Mouse (Mus musculus) bone marrow macrophage, adult 2 months (primary cell): ENCODE measurements around the gene Ndufb6. TPM values are rescaled to one million over a fixed set of nuclear protein-coding genes. Genes with fewer than 3 reads are reported as not detected.

ENCODE experiments used
- H3K27ac ChIP-seq: 2 replicates; pipeline ENCODE4 v1.5.1; 2012; ENCODE audit warnings: low read depth, low read length; ENCODE audit not compliant: insufficient read depth
- H3K4me1 ChIP-seq: 2 replicates; pipeline ENCODE4 v1.6.1; 2012; ENCODE audit warnings: low read length; ENCODE audit not compliant: control insufficient read depth, insufficient read depth
- H3K4me3 ChIP-seq: 2 replicates; pipeline ENCODE4 v1.5.1; 2012; ENCODE audit warnings: mild to moderate bottlenecking, low read length, moderate library complexity; ENCODE audit not compliant: insufficient read depth
- CTCF ChIP-seq: IDR thresholded peaks from 2 replicates; pipeline ENCODE4 v1.5.1; 2012; ENCODE audit warnings: low read depth, mild to moderate bottlenecking, low read length, moderate library complexity
- POLR2A ChIP-seq: IDR thresholded peaks from 2 replicates; pipeline ENCODE4 v1.6.1; 2012; ENCODE audit warnings: mild to moderate bottlenecking, low read depth, low read length, borderline replicate concordance
- polyA plus RNA-seq: library from polyadenylated mRNA; stranded (reverse); fragments of >200 nt; gene quantifications from 2 replicates; pipeline ENCODE4 v1.2.4, GENCODE M21; 2012; ENCODE audit not compliant: missing spikeins, insufficient read depth, insufficient read length

Gene Ndufb6
- polyA plus RNA-seq, 1 experiment, result 73.8 TPM

GRCm38 (mm10) chr4:40264321-40264720 lies 14.9 kb downstream of the Ndufb6 start:
- no peak overlapping the region for H3K4me3 ChIP-seq
- no peak overlapping the region for H3K27ac ChIP-seq
- H3K4me1 ChIP-seq, result peaks cover 8% of the 10 kb centered on the region; the same call in 1 of the 2 replicates
- TF ChIP-seq CTCF (no peak), POLR2A (no peak)

GRCm38 (mm10) chr4:40254385-40255103 lies 24.7 kb downstream of the Ndufb6 start:
- H3K4me1 ChIP-seq, result peaks cover 6% of the 10 kb centered on the region
- H3K27ac ChIP-seq, result no peak overlapping the region
- TF ChIP-seq POLR2A, result no peak
- TF ChIP-seq CTCF, result no peak
- no peak overlapping the region for H3K4me3 ChIP-seq

GRCm38 (mm10) chr4:40253766-40254165 lies 25.5 kb downstream of the Ndufb6 start:
- H3K4me3 ChIP-seq, result no peak overlapping the region
- peaks cover 6% of the 10 kb centered on the region for H3K4me1 ChIP-seq
- no peak for TF ChIP-seq CTCF
- no peak for TF ChIP-seq POLR2A
- H3K27ac ChIP-seq, result no peak overlapping the region

- Histone ChIP-seq H3K27ac (no peak overlapping the region), H3K4me3 (no peak overlapping the region), H3K4me1 (peaks cover 4% of the 10 kb centered on the region)
- no peak for TF ChIP-seq POLR2A
- TF ChIP-seq CTCF, result no peak
Measured at GRCm38 (mm10) chr4:40250984-40251383, 28.2 kb downstream of the Ndufb6 start.

GRCm38 (mm10) chr4:40244035-40244434 lies 35.2 kb downstream of the Ndufb6 start:
- no peak overlapping the region for H3K4me3 ChIP-seq
- H3K27ac ChIP-seq, result peak overlapping the region; percentile 65
- TF ChIP-seq CTCF, result no peak
- no peak for TF ChIP-seq POLR2A
- peaks cover 7% of the 10 kb centered on the region for H3K4me1 ChIP-seq

GRCm38 (mm10) chr4:40243006-40243405 lies 36.2 kb downstream of the Ndufb6 start:
- no peak for TF ChIP-seq CTCF
- Histone ChIP-seq H3K27ac (no peak overlapping the region), H3K4me3 (no peak overlapping the region), H3K4me1 (peaks cover 10% of the 10 kb centered on the region)

- peaks cover 12% of the 10 kb centered on the region for H3K4me1 ChIP-seq
- no peak for TF ChIP-seq CTCF
- no peak for TF ChIP-seq POLR2A
- H3K4me3 ChIP-seq, result no peak overlapping the region
- H3K27ac ChIP-seq, result no peak overlapping the region
Measured at GRCm38 (mm10) chr4:40241928-40242327, 37.3 kb downstream of the Ndufb6 start.

- Histone ChIP-seq H3K4me1 (peaks cover 14% of the 10 kb centered on the region), H3K27ac (peak overlapping the region; percentile 49; the same call in 1 of the 2 replicates), H3K4me3 (peak overlapping the region; percentile 91)
- no peak for TF ChIP-seq POLR2A
- no peak for TF ChIP-seq CTCF
Measured at GRCm38 (mm10) chr4:40240272-40240744, 38.9 kb downstream of the Ndufb6 start.

GRCm38 (mm10) chr4:40239409-40240271 lies 39.6 kb downstream of the Ndufb6 start, which contains the start of gene Ddx58:
TSS of gene Ddx58 (minus strand) at chr4:40239828.
- no peak for TF ChIP-seq CTCF
- no peak for TF ChIP-seq POLR2A
- H3K4me3 ChIP-seq, result peak within 1 kb of the TSS; percentile 91
- peaks cover 12% of the 10 kb centered on the region for H3K4me1 ChIP-seq
- H3K27ac ChIP-seq, result peak within 1 kb of the TSS; percentile 58
